Mouse (Mus musculus) olfactory bulb, adult 2 months (tissue): ENCODE measurements around the gene Slc43a1. TPM values are rescaled to one million over a fixed set of nuclear protein-coding genes. Genes with fewer than 3 reads are reported as not detected.
A peak's percentile ranks its signal among the peaks of the same experiment; 100 is the strongest.

ENCODE experiments used
- H3K27ac ChIP-seq: fragments of 200-500 bp; 2 replicates; pipeline ENCODE4 v1.5.1; 2012; ENCODE audit warnings: low read depth, low read length; ENCODE audit not compliant: insufficient read depth
- H3K4me1 ChIP-seq: fragments of 200-500 bp; 2 replicates; pipeline ENCODE4 v1.6.1; 2012; ENCODE audit warnings: low read length; ENCODE audit not compliant: control insufficient read depth, insufficient read depth
- H3K4me3 ChIP-seq: fragments of 200-500 bp; 2 replicates; pipeline ENCODE4 v1.5.1; 2012; ENCODE audit warnings: mild to moderate bottlenecking, low read depth, low read length, moderate library complexity; ENCODE audit not compliant: insufficient read depth
- CTCF ChIP-seq: fragments of 200-500 bp; IDR thresholded peaks from 2 replicates; pipeline ENCODE4 v1.5.1; 2012; ENCODE audit warnings: low read depth, mild to moderate bottlenecking, low read length, moderate library complexity; ENCODE audit not compliant: insufficient read depth
- POLR2A ChIP-seq: fragments of 200-500 bp; IDR thresholded peaks from 2 replicates; pipeline ENCODE4 v1.6.1; 2012; ENCODE audit warnings: mild to moderate bottlenecking, low read depth, low read length, moderate library complexity; ENCODE audit not compliant: insufficient read depth
- WGBS: fragments of 180-500 bp; shearing (Covaris S2); methylation state at CpG from one replicate; pipeline ENCODE4 v1.1.7; 2018; 5-methylcytosine and 5-hydroxymethylcytosine counted together
- polyA plus RNA-seq: library from polyadenylated mRNA; stranded (reverse); fragments of >200 nt; gene quantifications from 2 replicates; pipeline ENCODE4 v1.2.4, GENCODE M21; 2012; ENCODE audit warnings: low replicate concordance; ENCODE audit not compliant: missing spikeins, insufficient read depth, insufficient read length

The Slc43a1 gene
- polyA plus RNA-seq, 1 experiment = not detected

DNA sequence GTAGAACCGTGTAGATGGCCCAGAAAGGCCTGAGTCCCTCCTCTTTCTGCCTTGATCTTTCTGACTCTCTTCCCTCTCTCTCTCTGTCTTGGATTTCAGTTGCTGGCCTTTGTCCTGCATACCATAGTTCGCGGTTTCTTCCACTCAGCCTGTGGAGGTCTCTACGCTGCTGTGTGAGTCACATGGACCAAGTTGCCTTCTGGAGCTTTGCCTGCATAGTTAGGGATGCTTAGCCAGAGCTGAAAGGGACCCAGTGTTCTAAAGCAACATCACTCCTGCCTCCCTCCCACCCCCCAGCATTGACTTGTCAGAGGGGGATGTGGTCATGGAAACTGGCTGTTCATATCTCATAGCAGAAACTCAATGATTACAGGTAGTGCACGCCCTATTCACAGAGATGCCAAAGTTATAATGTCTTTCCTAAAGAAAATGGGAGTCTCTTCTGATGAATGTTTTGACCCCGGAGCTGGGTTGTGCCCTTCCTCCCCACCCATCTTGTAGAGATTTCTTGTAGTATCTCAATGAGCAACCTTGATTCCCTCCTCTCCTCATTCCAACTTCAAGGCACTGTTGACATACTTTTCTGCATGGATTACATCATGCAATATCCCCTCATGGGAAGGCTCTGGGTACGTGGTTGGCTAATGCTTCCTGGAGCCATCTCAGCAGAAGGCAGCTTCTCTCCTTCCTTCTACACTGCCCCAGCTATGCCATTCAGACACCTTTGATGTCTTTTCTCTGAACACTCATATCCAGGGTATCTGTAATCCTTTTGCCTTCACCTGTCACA lies 21.5 kb downstream of the Slc43a1 start:
- H3K27ac ChIP-seq = no peak overlapping the region
- TF ChIP-seq CTCF (no peak), POLR2A (no peak)
- WGBS = 70% methylated on average over 7 of the region's 7 CpGs
- H3K4me3 ChIP-seq = no peak overlapping the region
- H3K4me1 ChIP-seq = no peaks in the 10 kb centered on the region

DNA sequence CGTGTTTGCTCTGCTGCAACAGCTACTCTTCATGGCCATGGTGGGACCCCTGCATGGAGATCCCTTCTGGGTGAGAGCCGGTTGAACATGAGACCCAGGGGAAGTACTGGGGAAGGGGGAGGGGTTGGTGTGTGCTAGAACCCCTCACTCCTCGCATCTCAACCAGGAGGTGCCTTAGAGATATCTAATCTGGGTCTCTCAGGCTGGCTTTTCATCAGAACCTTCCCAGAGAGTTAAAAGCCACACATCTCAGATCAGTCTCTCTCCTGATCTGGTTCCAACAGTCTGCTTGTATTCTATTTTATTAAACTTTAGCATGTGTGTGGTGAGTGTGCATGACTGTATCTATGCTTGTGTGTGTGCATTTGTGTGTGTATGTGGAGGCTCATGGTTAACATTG lies 22.8 kb downstream of the Slc43a1 start:
- Histone ChIP-seq H3K4me3 (no peak overlapping the region), H3K27ac (no peak overlapping the region), H3K4me1 (peaks cover 10% of the 10 kb centered on the region)
- 90% methylated on average over 3 of the region's 3 CpGs for WGBS
- TF ChIP-seq CTCF = no peak

- Histone ChIP-seq H3K27ac (no peak overlapping the region), H3K4me3 (no peak overlapping the region), H3K4me1 (peaks cover 11% of the 10 kb centered on the region)
- WGBS = 92% methylated on average over 3 of the region's 3 CpGs
- no peak for TF ChIP-seq CTCF
- TF ChIP-seq POLR2A = no peak
These were observed 23.6 kb downstream of the Slc43a1 start for GRCm38 (mm10) chr2:84862231-84862630.

- Histone ChIP-seq H3K4me3 (peak overlapping the region; percentile 23), H3K4me1 (peaks cover 11% of the 10 kb centered on the region), H3K27ac (no peak overlapping the region)
- WGBS = 1% methylated on average over 47 of the region's 47 CpGs
- TF ChIP-seq POLR2A (no peak), CTCF (peak; percentile 54)
These were observed 27.2 kb downstream of the Slc43a1 start for GRCm38 (mm10) chr2:84865616-84866571.

DNA sequence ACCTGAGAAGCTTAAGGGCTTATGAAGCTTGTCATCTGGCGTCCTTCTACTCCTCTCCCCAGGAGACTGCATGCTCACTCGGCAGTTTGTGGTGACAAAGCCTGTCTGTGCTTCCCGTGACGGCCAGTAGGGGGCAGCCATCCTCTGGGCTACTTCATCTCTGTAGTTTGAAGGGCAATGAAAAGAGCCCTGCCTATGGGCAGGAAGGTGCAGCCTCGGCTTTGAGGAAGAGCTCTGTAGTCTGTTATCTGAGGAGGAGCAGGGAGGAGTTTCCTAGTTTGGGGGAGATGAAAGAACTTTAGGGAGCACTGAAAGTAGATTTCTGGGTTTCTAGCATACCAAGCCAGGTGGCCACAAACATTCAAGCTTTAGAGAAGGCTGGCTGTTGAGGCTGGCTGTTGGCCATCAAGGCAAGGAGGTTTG lies 29.9 kb downstream of the Slc43a1 start:
- WGBS = 16% methylated on average over 5 of the region's 5 CpGs
- TF ChIP-seq POLR2A = no peak
- TF ChIP-seq CTCF = peak; percentile 37; the same call in 1 of the 2 replicates
- no peak overlapping the region for H3K4me3 ChIP-seq
- H3K4me1 ChIP-seq = peaks cover 21% of the 10 kb centered on the region
- no peak overlapping the region for H3K27ac ChIP-seq

GRCm38 (mm10) chr2:84868977-84869376 lies 30.3 kb downstream of the Slc43a1 start:
- no peak for TF ChIP-seq POLR2A
- no peak for TF ChIP-seq CTCF
- 55% methylated on average over 2 of the region's 2 CpGs for WGBS
- Histone ChIP-seq H3K4me3 (no peak overlapping the region), H3K4me1 (peaks cover 21% of the 10 kb centered on the region), H3K27ac (no peak overlapping the region)

GRCm38 (mm10) chr2:84870623-84871160 lies 32.0 kb downstream of the Slc43a1 start:
- WGBS = 73% methylated on average over 4 of the region's 4 CpGs
- Histone ChIP-seq H3K4me1 (peaks cover 18% of the 10 kb centered on the region), H3K4me3 (no peak overlapping the region), H3K27ac (no peak overlapping the region)
- TF ChIP-seq CTCF = no peak
- no peak for TF ChIP-seq POLR2A

GRCm38 (mm10) chr2:84872105-84872716 lies 33.6 kb downstream of the Slc43a1 start:
- TF ChIP-seq CTCF = no peak
- TF ChIP-seq POLR2A = no peak
- Histone ChIP-seq H3K4me1 (peaks cover 10% of the 10 kb centered on the region; the same call in 1 of the 2 replicates), H3K27ac (no peak overlapping the region), H3K4me3 (peak overlapping the region; percentile 37)
- 2% methylated on average over 78 of the region's 78 CpGs for WGBS
